Mouse (Mus musculus): ENCODE data around the gene Engase. TPM values are rescaled to one million over a fixed set of nuclear protein-coding genes. Genes with fewer than 3 reads are reported as not detected.

Gene Engase
- polyA plus RNA-seq, 3 experiments from 2014 or later = 1.7 to 1.9 (median 1.9) TPM

DNA sequence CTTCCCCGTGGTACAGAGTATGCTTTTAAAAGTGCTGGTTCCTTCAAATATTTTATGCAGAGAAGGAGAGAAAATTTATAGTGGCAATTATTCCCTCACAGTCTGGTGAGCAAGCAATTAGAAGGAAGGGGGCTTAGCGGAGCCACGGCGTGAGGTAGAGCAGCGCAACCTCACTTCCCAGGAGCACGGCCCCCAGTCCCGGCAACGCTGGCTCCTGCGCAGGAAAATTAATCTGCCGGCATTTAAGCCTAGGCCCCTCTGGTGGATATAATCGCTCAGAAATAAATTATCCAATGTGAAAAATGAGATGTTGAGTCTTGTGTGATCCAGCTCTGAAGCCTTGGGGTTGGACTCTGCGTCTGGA is 12.3 kb downstream of the Engase start:
- ATAC-seq = no peak

DNA sequence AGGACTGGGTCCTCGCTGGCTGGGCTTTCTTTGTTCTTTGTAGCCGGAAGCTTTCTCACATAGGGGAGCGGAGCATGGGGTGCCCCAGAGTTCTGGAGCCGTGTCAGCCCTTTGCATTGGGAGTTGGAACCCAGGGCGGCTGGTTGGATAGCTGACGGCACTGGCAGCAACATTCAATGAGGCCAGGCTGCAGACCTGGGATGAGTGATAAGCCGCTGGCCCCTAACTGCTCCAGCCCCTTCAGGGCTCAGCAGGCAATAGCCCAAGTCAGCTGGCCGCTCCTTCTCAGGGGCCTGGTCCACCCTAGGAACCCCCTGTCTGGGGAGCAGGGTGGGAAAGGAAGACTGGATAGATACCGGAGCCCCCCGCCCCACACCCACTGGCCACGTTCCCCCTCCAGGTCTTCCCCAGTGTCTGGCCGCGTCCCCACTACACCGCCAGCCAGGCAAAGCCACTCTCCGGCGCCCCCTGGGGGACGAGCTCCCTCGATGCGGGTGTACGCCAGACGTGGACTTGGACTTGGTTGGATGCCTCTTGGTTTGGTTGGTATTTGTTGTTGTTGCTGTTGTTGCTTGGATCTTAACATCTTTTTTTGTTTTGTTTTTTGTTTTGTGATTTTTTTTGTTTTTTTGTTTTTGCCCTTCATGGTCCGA is 14.1 kb downstream of the Engase start:
- no peak for ATAC-seq

- no peak for ATAC-seq
Measured at GRCm38 (mm10) chr11:118491230-118491629, 14.6 kb downstream of the Engase start.

GRCm38 (mm10) chr11:118493458-118493857 is 16.8 kb downstream of the Engase start:
- no peak for ATAC-seq

DNA sequence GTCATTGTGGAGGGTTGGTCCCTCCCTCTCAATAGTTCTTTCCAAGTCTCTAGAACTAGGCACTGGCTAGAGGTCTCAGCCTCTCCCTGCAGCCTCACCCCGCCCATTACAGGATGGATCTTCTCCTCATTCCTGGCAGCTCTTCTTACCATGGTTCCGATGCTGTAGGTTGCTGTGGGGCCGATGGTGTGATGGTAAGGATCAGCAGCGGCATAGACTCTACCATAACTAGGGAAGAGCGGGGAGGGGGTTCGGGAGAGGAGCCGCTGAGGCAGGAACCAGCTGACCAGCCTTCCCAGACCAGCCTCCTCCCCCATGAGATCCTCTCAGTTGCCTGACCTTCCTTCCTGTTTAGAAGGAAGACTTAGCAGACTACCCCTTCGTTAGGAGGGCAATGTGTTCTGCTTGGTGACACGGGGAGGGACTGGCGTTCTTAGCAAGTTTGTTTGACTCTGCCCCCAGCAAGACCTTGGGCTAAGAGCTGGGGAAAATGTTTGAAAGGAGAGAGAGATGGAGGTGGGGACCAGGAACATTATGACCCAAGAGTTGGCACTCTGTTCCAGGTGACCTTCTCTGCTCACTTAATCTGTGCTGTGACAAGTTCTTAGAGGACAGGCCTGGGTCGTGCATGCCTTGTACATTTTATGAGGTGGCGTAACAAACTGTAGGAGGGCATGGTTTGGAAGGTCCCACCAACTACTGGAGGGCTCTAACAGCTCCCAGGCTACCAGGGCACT is 17.5 kb downstream of the Engase start:
- ATAC-seq = no peak

GRCm38 (mm10) chr11:118495065-118495464 is 18.4 kb downstream of the Engase start:
- ATAC-seq = no peak

DNA sequence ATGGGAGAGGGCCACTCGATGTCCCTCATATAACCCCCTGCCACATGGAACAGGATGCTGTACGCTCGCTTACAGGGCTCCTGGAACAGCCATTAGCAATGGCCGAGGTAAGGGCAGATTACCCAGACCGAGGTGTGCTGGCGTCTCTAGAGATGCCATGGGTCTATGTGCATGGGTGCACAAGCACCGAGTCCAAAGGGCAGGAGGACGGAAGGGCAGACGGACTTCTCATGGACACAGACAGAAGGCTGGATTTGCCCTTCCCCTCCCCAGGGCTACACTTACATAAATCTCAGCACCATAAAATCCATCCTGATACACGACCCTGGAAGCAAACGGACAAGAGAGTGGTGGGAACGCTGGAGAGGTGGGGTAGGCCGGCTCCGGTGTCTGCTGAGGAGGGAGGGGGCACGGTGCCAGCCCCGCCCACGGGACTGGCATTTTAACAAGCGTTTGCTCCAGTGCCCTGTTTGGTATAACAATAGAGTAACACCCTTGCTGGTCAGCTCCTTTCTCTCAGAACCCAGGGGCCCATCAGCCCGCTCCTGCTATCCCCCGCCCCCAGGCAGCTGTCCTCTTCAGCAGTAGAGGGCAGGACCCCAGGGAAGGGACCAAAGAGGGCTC is 19.5 kb downstream of the Engase start:
- ATAC-seq = no peak

- no peak for ATAC-seq
Measured at GRCm38 (mm10) chr11:118502990-118503389, 26.4 kb downstream of the Engase start.

DNA sequence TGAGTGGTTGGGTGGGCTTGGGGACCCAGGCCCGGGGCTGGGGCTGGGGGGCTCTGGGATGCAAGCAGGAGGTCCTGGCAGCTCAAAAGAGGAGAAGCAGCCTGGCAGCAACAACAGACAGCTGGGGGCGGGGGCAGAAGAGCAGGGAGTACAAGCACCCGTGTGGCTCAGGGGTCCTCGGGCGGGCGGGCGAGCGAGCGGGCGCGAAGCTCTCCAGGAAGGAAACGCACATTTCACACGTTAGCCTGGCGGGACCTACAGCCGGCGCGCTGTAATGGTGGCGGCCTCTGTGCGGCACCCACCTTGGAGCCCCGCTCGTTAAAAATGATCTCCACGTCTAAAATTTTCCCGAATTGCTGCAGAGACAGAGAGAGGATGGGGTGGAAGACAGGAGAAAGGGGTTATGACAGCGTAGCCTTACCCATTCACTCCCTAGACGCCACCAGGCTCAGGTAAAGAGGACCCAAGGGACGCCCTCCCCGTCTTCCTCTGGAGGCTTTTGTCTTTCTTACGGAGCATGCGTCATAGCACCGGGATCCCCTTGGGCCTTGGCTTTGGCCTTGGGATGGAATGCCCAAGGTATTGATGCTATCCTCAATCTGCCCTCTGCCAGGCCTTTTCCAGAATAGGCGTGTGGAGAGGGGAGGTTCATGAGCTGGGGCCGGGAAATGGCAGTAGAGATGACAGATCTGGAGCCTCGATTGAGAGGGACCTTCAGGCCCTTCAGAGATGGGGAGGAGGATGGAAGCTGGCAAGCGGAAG is 27.0 kb downstream of the Engase start:
- no peak for ATAC-seq

DNA sequence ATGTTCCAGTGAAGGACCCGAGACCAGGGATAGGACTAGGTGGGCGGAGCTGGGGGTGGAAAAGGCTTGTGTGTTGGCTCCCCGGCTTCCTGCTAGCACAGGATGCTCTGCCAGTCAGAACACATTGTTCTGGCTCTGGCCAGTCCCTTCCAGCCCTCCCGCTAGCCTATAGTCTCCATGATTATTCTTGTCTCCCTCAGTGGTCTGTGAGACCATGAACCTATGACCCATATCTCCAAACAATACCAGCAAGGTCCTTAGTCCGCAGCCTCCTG is 27.5 kb downstream of the Engase start:
- ATAC-seq = no peak

GRCm38 (mm10) chr11:118507095-118507494 is 30.5 kb downstream of the Engase start:
- ATAC-seq = no peak

DNA sequence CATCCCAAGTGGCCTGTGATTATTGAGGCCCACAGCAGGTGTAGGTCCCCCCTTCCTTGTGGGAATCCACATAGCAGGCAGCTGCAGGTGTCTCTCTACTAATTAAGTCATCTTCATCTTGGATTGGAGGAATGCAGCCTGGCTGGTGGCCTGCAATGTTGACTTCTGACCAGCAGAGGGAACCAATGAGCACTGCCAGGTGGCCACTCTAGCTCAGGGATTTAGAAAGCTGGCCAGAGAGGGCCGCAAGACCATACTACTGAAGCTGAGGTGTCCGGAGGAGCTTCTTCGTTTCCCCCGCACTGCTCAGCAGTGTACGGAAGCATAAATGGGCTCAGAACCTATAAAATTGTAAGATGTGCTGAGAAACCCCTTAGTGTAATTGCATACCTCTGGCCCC is 31.3 kb downstream of the Engase start:
- ATAC-seq = no peak

GRCm38 (mm10) chr11:118508341-118508740 is 31.7 kb downstream of the Engase start:
- ATAC-seq = no peak

GRCm38 (mm10) chr11:118511851-118512250 is 35.2 kb downstream of the Engase start:
- no peak for ATAC-seq

DNA sequence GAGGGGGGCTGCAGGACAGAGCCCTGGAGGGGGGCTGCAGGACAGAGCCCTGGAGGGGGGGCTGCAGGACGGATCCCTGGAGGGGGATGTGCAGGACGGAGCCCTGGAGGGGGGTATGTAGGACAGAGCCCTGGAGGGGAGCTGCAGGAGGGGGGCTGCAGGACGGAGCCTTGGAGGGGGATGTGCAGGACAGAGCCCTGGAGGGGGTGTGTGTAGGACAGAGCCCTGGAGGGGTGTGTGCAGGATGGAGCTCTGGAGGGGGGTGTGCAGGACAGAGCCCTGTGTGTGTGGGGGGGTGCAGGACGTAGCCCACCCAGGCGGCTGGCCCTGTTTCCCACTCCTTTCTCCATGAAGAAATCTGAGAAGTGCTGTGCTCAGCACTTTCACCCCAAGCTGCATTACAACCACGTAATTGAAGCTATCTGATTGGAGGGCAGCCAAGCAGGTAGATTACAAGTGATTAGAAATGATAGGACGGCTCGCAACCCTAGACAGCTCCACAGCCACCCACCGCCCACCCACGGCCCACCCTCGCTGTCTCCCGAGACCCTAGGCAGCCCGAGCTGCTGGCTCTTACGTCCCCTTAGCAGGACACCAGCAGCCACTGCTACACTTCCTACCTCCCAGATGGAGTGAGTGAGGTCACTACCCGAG is 35.8 kb downstream of the Engase start:
- ATAC-seq = no peak

DNA sequence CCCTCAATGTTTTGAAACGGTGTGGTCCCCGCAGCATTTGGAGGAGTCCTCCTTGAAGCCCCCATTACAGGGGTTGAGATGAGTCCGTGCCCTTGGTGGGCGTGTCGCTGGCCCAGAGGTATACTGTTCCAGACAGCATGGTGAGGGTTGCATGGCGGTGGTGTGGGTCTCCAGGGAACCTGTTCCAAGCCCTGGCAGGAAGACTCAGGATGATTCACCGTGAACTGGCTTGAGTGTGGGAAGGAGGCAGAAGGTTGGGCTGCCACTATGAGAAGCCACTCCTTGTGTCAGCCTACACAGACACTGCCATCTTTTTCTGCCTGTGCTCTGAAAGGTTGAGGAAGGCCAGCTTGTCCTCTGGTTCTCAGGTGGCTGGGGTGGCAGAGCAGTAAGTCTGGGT is 41.3 kb downstream of the Engase start:
- ATAC-seq = no peak

GRCm38 (mm10) chr11:118518743-118519142 is 42.1 kb downstream of the Engase start:
- no peak for ATAC-seq

DNA sequence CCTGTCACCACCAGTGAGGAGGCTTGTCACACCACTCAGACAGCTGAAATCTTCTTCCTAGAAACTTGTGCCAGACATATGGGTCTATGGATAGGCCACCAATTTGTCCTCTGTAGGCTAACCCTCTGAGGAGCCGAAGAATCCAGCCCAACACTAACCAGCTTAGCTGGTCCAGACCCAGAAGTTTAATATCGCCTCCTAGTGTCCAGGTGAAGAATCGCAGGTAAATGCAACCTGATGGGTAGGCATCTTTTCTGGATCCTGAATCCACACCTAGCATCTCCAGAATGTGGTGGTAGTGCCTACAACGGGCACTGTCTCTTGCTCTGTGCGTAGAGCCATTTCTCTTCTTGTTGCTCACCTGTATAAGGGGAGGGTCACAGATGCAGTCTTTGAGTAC is 43.6 kb downstream of the Engase start:
- ATAC-seq = no peak

DNA sequence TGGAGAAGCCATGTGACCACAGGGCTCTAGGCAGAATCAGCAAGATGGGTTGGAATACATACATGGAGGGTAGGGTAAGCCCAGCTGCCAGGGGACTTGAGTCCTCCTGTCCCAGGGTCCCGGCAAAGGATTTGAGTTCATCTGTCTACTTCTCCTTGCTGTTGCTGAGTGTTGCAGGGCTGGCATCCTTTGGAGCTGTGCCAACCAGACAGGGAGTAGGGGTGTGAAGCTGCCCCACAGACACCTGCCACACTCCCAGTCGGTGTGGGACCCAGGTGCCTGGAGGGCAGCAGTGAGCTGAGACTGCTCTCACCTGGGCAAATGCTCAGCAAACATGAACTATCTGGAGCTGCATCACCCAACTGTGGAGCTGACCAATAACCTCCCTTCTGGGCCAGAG is 44.3 kb downstream of the Engase start:
- ATAC-seq = no peak

GRCm38 (mm10) chr11:118523496-118524145 is 47.0 kb downstream of the Engase start:
- ATAC-seq = no peak

DNA sequence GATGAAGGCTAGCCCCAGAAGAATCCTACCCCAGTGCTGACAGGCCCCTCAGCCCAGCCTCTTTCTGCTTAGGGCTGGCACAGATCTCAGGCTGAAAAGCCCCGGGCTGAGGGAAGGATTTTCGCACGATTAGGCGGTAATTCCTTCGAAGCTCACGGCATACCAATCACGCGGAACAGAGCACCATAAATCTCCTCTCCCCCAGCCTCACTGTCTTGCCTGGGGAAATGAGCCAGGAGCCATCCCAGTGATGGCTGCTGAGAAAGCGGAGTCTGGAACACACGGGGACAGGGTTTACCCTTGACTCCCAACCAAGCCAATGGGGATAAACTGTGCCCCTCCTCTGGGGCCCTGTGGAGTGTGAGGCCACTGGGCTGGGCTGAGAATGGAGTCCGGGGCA is 48.4 kb downstream of the Engase start:
- no peak for ATAC-seq

DNA sequence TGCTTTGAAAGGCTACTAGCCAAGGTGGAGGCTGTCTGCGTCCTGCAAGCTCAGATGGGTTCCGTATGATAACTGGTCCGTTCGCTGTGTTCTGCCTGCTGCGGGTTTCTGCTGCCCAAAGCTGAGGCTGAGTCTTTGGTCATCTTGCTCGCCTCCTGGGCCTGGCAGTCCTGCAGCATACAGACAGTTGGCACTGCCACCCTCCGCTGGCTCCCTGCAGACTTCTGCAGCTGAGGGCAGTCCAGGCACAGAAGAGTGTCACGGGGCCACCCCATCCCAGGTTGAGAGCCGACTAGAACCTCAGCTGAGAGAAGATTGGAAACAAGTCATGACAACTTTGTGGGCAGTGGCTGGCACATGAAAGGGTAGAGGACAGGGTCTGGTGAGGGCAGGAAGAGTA is 52.1 kb downstream of the Engase start:
- ATAC-seq = no peak

GRCm38 (mm10) chr11:118530313-118530712 is 53.7 kb downstream of the Engase start:
- ATAC-seq = no peak
